Mouse (Mus musculus): ENCODE results near the gene Tmem270.

DNA sequence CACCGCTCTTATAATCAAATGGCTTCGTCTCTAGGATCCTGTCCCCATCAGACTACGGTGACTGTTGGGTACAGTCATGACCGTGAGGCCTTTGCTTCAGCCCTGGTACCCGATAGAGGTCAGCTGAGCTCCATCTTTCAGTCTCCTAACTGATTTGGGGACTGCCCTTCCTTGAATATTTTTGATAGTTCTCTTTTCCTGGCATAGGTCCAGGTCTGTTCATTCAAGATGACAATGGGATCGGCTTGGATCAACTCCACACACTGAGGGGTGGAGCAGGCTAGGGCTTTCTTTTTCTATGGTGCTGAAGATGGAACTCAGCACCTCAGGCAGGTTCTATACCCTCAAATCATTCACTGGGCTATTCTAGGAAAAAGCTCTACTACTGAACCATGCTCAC is 29.5 kb upstream of the Tmem270 start:
- TF ChIP-seq CTCF (IDR thresholded peaks at IDR 0.05; ENCODE audit: control insufficient read depth, insufficient read depth, insufficient read length) (no peak), MAX (IDR thresholded peaks at IDR 0.05) (no peak), MYOG (IDR thresholded peaks at IDR 0.05; ENCODE audit: control insufficient read depth, extremely low read depth, insufficient read length) (no peak), USF1 (IDR thresholded peaks at IDR 0.05; ENCODE audit: low read depth) (no peak), CEBPB (IDR thresholded peaks at IDR 0.05; ENCODE audit: low read depth) (no peak), FOSL1 (IDR thresholded peaks at IDR 0.05; ENCODE audit: insufficient read depth, low read length, poor library complexity, severe bottlenecking) (no peak), MYOD1 (IDR thresholded peaks at IDR 0.05; ENCODE audit: control insufficient read depth, insufficient read length, low read depth) (no peak)

All from C2C12 (cell line).